Mouse (Mus musculus) urinary bladder, postnatal 36 days (tissue): ENCODE results near the gene Trio.
A peak's percentile ranks its signal among the peaks of the same experiment; 100 is the strongest.

Experiments used
- DNase-seq, 2 experiments: peaks; one replicate each; pipeline ENCODE4 v3.0.0; 2022; ENCODE audit warnings: low spot score in 2 of 2, mixed read lengths in 1 of 2

The Trio gene

DNA sequence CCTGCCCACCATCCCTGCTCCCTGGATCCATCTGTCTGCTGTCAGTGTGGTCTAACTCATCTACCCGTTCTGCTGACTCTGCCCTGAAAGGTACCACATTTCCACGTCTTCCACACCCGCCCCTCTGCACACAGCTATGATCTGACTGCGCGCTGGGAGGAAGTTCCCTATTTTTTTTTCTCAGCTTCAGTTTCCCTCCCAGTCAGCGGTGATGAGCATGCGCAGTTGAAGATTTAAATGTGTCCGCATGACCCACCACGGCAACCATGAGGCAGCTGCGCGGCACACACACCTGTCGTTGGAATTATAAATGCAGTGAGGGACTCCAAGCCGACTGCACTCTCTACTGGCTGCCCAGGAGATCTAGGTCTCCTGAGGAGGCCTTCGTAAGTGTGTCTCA is 142.8 kb downstream of the Trio start:
- DNase-seq = no peak

DNA sequence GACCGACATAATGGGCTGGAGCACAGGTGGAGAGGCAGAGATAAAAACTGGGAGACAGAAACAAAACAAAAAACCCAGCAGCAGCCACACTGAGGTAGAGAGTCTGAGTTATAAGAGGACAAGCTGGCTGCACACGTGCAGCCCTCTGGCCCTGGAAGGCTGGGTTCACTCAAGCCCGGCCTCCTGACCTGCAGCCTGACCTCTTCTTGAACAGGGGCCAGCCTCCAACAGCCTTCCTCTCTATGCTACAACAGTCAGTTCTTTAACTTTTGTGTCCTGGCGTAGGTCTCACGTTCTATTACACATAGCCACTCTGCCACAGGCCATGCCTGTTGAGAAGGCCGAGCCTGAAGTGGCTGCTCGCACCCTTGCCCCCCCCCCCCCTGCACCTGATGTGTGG is 147.8 kb downstream of the Trio start:
- no peak for DNase-seq

DNA sequence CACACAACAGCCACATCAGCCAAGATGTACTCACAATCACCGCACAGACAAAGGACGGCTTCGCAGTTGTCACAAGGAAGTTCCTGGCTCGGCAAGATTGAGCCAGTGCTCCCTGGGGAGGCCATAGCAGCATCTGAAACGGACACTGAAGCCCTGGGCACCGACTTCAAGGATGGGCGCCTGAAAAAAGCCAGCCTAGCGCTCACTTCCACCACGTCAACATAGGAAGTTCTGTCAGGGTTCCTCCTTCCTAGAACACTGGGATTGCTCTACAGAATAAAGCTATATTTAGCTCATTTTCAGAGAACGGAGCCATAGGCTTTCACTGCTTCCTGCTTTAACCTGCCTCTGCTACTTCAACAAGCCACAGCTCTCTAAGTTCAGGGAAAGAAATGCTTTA is 149.3 kb downstream of the Trio start:
- DNase-seq = no peak

DNA sequence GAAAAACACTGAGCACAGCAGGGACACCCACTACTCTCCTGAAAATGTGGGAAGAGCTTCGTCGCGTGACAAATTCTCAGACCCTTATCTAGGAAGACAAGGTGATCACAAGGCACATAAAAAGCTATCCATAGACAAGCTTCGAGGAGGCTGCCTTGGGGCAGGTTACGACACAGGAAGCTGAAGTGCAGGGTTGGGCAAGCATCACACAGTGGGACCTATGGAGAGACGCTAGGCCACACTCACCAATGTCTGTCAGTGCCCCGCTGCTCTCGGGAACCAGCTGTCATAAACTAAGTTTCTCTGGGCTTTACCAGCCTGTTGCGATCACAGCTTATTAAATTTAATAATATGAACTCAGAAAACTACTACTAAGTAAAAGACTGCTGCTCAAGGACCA is 149.9 kb downstream of the Trio start:
- DNase-seq = no peak

DNA sequence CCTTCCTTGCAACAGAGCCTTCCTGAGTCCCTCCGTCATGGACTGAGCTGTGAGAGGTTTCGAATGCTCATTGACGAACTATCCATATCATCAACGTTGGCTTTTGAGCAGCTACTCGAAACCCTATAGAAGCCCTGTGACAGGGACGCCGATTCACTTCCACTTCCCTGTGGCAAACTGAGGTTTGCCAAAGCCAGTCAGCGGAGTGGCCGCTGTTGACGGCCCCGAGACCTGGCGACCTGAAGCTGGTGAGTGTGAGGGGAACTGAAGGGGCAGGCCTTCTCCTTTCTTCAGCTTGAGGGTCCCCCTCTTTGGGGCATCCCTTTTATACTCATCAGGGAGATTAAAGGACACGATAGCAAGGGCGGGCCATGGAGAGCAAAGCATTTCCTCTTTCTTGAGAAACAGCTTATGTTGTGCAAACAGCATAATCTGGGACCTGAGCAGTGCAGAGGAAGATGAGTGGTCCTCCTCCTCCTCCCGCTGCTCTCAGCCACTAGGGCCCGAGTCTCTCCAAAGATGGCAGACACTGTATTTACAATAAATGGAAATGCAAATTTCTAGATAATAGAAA is 151.8 kb downstream of the Trio start:
- no peak for DNase-seq

DNA sequence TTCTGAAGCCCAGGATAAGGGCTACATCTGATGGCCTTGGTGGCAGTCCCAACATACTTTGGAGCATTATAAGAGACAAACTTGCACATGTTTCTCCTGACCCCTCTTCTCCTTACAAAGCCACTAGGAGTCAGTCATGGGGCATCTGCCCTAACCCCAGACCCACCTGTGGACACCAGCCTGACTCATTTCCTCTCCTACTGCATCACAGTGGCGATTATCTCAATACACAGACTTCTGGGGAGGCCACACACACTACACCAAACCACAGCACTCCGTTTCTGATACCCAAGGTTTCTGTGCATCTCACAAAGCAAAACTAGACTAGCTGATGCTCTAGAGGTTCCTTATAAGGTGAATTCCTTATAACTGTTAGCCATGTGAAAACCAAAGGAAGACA is 153.4 kb downstream of the Trio start:
- no peak for DNase-seq

DNA sequence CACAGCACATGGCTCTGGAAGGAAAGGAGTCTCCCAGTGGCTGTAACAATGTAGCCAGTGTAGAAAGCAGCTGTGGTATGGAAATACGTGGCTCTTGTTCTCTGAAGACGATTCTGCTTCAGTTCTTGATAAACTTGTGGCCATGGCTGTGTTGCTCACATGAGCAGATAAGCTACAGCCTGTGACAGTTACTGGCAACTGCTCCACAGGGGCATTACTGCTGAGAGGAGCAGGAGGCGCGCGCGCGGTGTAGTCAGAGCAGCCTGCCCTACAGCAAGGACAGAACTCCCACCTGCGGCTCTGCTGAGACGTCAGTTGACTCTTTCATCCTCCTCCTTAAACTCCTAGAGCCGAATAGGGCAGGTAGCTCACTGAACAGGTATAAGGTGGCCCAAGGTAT is 153.9 kb downstream of the Trio start:
- no peak for DNase-seq

DNA sequence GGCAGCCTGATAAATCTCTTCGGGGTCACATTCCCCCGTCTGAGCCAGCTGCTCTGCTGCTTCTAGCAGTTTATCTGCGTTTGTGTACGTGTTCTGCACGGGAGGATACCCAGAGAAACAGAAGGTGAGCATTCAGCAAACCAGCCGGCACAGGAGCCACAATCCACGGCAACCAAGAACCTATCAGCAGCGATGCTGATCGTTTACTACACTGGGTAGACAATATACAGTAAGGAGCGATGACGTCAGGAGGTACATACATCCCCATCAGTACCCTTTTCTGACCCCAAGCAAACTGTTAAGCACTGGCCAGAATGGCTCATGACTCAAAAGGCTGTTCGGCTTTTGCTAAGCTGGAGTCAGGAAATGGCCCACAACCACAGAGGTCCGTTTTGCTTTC is 154.4 kb downstream of the Trio start:
- no peak for DNase-seq

DNA sequence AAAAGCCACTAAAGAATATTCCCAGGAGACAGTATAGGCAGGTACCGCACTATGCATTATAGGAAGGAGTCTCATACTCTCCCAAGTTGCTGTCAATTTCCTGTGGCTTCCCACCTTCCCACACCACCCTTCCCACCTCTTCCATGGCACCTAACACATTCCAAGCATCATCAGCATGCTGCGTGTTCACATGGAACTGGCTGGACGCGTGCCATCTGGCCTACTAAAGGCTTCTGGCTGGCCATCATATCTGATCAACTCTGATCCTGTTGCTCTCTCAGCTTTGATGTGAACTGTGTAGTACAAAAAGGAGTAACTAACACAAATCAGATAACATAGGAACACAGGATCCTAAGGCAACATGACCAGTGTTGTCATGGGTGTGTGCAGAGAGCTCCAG is 156.6 kb downstream of the Trio start:
- DNase-seq = no peak

DNA sequence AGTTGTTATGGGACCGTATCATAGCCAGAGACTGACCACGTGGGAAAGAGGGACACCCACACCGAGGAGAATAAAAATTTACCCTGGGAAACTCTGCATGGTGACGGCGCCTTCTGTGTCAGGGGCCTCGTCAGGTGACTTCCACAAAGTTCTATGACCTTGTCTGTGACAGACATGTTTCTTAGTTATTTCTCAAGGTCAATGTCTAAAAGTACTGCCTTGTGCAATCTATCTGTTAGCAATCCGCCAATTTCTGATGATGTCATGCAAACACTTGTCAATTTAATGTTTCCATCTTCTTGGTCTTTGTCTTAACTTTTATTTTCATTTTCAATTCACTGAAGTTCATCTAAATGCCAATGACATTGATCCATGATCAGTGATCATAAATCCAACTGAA is 157.8 kb downstream of the Trio start:
- DNase-seq = no peak

DNA sequence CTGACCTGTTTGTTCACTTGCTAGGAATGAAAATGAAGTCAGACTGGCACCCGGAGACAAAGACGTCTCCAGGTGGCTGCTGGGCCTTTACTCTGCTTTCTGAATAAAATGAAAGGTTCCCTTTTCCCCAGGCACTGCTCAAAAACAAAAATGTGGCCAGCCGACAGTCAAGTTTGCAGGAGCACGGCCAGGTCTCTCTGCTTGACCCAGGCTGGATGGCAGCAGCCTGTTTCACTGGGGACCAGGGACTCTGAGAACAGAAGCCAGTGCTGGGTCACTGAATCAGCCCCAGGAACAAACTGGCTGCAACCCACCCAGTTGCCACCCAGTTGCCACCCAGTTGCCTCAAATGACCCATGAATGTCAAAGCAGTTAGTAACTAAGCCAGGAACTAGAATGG is 159.2 kb downstream of the Trio start:
- DNase-seq = no peak

DNA sequence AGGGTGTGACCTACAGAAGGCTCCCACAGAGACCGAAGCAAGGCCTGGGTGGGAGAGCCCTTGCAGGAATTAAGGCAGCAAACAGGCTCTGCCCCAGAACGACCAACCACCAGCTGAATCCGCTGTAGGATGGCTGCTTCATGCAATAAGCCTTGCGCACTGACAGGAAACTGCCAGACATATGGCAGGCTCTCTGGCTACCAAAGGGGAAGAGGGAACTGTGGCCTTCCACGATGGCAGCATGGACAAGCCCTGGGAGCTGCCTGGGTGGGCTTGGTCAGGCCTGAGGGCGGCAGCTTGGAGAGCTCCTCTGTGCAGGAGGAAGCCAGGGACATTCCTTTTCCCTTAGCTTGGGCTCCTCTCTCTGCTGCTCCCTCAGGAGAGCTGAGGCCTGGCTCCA is 159.6 kb downstream of the Trio start:
- no peak for DNase-seq

DNA sequence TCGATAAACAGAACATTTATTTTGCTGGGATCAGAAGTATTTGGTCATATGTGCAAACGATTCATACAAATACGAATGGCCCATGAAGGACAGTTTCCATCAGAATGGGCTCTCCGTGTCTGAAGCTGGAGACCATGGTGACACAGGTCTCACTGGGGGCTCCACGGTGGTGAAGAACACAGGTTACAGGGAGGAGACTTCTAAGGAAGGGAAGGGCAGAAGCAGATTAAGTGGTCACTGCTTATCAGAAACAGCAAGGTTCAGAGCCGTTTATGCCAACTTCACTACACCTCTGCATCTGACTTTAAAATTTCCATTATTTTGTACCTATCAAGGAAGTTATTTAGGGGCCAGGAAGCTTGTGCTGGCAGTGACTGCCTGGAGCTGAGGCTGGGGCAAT is 161.3 kb downstream of the Trio start:
- no peak for DNase-seq

DNA sequence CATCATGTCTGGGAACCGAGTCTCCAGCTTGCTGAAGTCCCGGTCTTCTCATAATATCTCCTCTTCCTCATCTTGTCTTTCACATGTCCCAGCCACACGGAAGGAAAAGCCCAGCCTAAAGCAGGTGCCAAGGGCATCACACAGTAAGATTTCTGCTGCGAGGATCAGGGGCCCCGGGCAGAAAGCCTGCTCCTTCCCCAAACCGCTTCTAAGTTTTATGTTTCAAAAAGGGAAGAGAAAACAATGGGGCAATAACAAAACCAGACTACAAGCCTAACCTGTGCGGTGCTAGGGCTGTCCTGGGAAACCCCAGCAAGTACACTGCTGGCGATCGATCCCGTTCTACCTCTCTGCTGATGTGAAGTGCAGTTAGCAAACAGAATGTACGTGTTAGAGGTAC is 162.7 kb downstream of the Trio start:
- DNase-seq = no peak

DNA sequence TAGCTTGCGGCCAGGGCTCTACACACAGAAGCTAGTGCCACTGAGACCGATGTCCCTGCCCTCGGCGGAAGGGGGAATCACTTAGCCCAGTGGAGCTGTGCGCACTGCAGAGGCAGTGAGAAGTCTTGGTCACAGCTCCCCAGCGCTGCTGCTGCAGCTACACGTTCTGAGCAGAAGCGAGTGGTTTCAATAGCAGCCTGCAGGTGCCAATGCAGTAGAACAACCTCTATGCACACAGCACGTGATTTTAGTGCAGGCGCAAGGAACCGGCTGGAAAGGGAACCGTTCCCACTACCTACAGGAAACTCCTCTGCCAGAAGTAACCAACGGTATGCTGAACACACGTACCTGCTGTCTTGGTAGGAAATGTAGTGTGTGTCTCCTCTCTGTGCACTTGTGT is 165.2 kb downstream of the Trio start:
- DNase-seq = no peak

DNA sequence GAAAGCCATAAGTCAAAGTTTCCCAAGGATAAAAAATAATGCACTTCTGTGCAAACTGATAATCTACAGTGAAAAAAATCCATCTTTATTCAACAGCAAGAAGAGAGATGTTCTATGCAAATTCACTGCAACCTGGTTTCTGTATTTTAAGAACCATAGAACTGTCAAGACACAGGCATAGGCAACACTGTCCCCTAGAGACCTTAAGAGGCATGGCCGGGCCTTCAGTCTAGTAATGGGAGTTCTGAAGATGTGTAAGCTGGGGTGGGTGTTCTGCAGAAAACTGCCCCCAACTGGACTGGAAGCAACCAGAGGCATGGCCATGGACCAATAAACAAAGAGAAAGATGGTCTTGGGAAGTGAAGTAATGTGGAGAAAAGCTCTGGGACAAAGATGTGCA is 166.1 kb downstream of the Trio start:
- DNase-seq = no peak

DNA sequence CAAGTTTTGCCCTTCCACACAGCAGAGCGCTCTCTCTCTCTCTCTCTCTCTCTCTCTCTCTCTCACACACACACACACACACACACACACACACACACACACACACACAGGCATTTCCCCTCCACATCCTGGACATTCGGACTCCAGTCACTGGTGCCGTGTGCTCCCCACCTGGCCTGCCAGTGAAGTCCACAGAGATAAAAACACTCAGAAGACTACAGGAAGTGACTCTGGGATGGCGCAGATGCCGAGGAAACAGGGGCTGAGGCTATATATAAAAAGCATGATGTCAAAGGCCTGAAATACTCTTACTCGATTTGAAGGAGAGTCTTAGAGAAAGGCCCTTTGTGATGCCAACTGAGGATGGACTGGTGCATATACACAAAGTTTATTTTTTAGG is 166.5 kb downstream of the Trio start:
- DNase-seq = no peak

DNA sequence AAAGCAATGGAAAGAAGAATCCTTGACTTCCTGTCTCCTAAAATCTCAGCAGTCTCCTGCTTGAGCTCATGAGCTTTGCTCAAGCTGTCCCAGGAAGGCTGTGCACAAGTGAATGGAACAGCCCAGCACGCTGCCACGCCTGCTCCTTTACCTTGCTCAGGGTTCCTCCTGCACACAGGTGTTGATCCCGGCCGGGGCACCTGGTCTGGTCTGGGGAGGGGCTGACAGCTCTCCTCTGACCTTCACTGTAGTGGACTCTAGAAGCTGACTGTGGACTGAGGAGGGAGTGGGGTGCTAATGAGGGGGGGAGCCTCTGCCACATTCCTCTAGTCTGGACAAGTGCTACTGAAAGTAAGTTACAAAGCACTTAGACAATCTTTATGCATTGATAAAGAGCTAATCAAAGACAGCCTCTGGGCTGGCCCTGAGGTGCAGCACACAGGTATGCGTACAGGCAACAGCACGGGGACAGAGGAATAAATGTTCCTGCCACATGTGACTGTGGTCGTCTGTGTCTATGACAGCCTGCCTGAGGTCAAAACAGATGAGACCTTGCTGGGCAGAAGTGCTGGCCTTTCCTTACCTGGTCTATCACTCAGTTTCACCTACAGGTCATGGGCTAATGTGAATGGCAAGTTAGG is 167.3 kb downstream of the Trio start:
- no peak for DNase-seq

DNA sequence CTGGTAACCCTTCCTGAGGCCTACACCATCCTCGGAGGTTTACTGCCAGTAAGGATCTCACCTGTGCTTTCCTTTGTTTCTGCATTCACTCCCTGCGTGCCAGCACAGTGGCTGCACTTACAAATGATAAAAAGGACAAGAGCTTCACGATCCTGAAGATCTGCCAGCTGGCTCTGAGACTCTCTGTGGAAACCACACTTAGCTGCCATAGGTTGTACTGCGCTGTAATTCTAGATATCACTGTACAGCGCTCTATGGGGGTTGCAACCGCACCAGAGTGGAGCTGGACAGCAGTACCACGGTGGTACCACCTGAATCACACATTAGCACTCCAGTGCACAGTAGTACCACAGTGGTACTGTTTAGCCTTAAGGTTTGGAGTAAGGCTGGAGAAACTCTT is 168.4 kb downstream of the Trio start:
- DNase-seq = no peak

DNA sequence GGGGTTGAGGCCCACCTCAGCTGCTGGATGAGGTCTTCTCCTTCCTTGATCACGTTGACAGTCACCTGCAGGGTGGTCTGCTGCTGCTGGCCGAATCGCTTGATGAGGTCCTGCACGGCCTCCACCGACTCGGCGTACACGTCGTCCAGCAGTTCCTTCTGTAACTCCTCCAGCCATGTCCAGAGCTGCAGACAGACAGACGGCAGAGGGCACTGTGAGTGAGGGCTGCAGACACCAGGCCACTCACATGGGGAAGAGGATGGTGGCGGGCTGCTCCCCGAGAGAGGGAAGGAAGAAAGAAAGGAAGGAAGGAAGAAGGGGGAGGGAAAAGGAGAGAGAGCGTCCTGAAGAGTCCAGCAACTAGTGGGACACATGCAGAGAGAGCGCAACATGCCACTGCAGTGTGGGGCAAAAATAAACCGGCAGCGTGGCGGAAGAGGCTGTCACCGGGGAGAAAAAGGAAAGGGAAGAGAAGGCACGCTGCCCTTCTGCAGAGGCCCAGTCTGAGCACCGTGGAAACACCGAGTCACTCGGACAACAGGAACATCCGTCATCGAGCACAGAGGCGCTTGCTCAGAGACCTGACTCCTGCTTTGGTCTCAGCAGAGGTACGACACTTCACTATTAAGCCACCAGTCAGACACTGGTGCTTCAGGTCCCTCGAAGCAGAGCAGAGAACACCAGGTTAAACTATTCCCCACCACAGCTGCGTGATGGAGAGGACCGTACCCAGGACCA is 169.4 kb downstream of the Trio start:
- DNase-seq = no peak

DNA sequence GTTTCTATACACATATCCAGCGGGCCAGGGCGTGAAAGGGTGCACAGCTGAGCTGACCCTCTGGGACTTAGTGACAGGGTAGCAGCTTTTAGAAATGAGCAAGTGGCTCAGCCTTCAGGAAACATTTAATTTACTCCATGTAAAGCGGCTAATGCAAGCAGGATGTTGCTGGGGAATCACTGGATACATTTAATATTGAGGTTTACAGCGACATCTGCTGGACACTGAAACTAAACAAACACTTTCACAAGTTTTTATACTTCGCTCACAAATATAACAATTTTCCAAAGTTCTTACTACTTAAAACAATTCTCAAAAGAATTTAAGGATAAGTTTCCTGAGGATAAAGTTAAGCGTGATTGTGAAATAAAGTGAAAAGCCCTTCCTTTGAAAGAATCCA is 174.3 kb downstream of the Trio start:
- DNase-seq = no peak

DNA sequence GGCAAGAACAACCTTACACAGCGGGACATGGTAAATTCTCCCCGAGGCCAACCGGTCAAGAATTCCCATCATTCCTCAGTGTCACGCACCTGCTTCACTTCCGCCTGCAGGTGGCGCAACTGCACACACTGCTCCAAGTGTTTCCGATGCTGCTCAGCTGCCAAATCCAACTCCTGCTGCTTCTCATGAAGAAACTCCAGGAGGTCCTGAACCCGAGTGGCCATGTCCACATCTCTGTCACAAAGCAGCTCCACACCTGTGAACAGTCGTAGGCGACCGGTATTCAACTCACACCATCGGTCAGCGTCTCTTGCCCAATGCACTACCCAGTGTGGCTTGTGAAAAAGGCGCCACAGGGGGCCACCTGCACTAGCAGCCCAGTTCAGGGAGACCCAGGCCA is 174.7 kb downstream of the Trio start:
- DNase-seq = no peak

DNA sequence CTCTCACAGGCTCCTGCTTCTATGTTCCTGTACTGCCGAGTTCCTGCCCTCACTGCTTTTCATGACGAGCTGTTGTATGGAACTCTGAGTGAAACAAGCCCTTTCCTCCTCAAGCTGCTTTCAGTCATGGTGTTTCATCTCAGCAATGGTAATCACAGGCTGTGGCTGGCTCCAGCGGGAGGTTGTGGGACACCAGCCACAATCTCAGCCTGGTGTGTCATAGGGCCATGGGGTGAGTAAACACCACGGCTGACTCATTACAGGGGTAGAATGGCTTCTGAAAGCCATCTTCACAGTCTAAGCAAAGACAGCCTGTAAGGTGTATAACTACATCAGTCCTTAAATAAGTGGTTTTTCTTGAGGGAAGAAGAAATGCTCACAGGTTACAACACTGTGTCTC is 175.7 kb downstream of the Trio start:
- DNase-seq = peak; percentile 42 to 60

DNA sequence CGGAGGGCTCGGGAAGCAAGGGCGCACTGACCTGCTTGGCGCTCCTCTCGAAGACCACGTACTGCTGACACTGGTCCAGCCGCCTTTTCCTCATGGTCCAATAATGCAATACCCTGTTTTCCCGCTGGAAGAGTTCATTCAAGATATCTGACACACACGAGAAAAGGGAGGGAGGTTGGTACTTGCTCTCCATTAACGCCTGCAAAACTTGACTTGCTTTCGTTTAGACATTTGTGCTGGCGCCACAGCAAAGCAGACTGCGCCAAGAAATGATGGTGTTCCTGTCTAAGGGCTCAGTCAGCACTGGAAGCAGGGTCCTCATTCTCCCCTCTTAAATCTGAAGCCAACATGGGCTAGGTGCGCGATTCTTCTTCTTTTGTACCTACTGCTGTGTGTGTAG is 184.0 kb downstream of the Trio start:
- DNase-seq = no peak
